Mouse (Mus musculus) neutrophil, adult 5-6 weeks (primary cell): Measurements from ENCODE around the gene Lypd3. TPM values are rescaled to one million over a fixed set of nuclear protein-coding genes. Genes with fewer than 3 reads are reported as not detected.
"Not testable (repeated sequence)": the region's sequence is repeated elsewhere in the genome, so short reads cannot be mapped to it uniquely, and the experiment has no call there.

Experiments used
- ATAC-seq: fragments of 151-379, 151-347 bp; 2 replicates; pipeline ENCODE4 v1.8.0; 2017; ENCODE audit warnings: mild to moderate bottlenecking, moderate TSS enrichment; ENCODE audit not compliant: insufficient number of reproducible peaks, poor library complexity, low FRiP score, severe bottlenecking; ENCODE audit errors: extremely low read depth
- total RNA-seq: library from RNA; stranded (forward); fragments of 200-1000 nt; gene quantifications from 2 replicates; pipeline ENCODE4 v1.2.3, GENCODE M21; 2017

The Lypd3 gene
- total RNA-seq, 1 experiment from 2014 or later = not detected

GRCm38 (mm10) chr7:24646486-24646885 is 10.1 kb downstream of the Lypd3 start:
- ATAC-seq = peak; percentile 42; the same call in 1 of the 2 replicates

DNA sequence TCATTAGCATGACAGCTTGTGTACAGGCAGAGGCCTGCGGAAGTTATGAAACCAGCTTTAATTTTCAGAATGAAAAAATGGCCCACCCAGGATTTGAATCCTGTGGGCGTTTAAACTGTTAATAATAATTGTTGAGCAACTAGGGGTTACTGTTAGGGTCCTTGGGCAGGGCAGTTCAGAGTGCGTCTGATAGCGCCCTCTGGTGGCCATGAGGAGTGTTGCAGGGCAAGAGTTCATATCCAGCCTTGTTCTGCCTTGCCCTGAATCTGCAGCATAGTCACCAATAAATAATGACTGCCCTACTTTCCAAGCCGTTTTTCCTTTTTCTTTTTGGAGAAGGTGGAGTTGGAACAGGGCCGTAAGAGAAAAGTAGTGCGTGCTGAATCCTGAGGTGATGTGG is 17.3 kb downstream of the Lypd3 start:
- ATAC-seq = peak; percentile 70; the same call in 1 of the 2 replicates

DNA sequence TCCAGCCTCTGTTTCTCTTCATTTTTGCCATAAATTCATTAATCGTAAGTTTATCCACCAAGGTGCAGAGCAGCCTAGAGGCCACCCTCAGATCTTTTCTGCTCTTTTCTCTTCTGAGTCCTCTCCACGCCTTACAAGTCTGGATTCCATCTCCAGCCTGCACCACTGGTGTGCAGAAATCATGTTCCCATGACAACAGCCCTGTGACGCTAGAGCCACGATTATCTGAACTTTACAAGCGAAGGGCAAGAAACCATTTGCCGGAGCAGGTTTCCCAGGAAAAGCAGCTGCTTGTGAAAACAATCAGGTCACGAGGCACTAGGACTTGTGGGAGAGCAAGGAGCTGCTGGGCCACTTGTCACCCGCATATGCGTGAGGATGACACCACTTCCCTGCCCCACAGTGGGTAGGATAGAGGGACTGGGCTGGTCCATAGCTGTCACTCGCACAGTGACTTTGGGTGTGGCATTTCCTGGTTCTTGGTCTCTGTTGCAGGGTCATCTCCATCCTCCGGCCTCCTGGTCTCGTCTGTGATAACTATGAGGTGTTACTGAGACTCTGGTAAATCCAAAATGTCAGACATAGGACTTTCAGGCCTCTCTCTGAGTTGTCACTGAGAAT is 23.5 kb downstream of the Lypd3 start:
- no peak for ATAC-seq

DNA sequence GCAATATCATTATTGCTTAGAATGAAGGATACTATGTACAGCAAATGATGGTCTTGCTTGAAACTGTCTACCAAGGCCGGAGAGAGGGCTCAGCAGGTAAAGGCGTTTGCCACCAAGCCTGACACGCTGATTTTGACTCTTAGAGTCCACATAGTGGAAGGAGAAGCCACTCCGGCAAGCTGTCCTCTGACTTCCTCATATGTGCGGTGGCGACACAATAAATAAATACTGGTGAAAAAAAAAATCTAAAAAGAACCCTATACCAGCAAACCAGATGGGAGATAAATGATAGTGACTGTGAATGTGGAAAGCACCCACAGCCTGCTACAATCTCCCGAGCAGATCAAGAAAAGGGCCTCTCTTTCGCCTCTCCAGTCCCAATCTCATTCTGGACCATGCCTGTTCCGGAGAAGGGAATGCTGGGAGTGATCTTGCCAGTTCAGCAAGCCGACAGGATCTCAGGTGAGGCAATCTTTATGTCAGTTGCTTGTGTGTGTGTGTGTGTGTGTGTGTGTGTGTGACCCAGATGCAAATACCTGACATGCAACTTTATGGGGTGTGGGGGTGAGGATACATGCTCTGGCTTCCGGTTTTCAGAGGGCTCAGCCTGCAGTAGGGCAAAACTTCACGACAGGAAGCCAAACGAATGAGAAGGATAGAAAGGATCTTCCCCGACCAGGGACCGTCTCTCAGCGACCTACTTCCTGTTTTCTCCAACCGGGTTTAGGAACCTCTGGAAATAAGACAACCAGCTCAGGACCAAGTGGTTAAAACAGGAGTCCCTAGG is 25.0 kb downstream of the Lypd3 start:
- ATAC-seq = peak; percentile 27; the same call in 1 of the 2 replicates

DNA sequence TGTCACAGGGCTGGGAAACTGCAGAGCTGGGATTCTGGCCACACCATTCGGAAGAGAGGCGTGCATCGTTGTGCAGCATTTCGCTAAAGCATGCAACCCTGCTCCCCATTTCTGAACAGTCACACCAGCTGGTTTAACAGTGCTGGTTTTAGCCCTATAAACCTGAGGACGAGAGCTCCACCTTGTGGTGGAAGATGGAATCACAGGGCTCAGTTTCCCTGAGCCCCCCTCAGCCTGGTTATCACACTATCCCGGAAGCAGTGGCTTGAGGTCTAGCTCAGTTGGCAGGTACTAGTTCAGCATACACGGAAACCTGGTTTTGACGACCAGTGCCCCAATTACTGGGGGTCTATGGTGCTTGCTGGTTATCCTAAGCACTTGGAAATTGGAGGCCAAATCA is 26.2 kb downstream of the Lypd3 start:
- ATAC-seq = peak; percentile 83

- ATAC-seq = no peak
These were observed 28.0 kb downstream of the Lypd3 start for GRCm38 (mm10) chr7:24664301-24664700.

DNA sequence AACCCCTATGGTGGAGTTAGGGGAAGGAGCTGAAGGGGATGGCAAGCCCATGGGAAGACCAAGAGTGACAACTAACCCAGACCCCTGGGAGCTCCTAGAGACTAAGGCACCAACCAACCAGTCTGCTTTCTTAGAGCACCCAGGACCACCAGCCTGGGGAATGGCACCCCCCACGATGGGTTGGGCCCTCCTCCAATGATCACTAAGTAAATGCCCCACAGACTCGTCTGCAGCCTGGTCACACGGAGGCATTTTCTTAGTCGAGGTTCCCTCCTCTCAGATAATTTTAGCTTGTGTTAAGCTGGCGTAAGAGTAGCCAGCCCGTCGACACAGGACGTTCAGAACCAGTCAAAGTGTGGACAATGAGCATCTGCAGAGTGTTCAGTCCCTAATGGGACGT is 28.6 kb downstream of the Lypd3 start:
- no peak for ATAC-seq

DNA sequence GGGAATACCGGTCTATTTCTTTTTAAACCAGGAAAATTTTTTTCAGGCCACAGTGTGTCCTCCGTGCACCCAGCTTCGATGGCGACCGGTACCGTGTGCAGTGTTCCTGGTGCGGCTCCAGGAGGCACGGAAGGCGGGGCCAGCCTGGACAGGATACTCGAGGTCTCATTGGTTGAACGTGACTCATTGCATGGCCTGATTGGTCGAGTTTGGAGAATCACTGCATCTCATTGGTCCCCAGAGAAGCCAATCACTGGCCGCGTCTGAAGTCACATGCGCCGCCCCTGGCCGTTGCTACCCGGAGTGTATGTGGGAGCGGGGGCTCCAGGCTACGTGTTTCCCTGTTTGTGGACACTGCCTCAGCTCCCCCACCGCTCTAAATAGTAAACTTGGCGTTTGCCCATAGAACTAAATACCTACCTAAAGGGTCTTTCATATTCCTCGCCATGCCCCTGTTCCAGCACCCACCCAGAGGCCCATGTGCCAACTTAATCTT is 35.6 kb downstream of the Lypd3 start:
- no peak for ATAC-seq

- no peak for ATAC-seq
These were observed 40.2 kb downstream of the Lypd3 start, which contains the start of gene Tex101 for GRCm38 (mm10) chr7:24676575-24676974. Gene Tex101, minus strand, starts transcription at chr7:24676675.

- not testable (repeated sequence) for ATAC-seq
These were observed 47.8 kb downstream of the Lypd3 start for GRCm38 (mm10) chr7:24684121-24684520.

DNA sequence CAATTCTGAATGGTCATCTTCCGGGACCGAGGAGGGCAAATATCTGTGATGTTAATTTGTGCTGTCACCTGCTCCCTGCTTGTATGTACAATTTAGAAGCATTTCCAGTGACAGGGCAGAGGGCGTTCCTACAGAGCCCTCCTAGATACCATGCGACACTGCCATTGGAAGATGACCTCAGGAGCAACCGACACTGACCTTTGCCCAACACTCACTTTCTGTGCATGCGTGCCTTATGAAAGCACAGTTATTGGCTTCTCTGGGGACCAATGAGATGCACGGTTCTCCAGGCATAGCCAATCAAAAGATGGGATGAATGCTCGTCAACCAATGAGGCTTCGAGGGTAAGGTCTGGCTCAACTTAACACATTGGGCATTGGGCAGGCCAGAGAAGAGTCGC is 51.2 kb downstream of the Lypd3 start:
- not testable (repeated sequence) for ATAC-seq

Other genes with a start within 250 kb of the Lypd3 start
- gene Smg9, start 236.9 kb upstream of the Lypd3 start, total RNA-seq = 30.7 and 33.6 TPM in 2 replicates
- gene Irgc1, start 184.3 kb upstream of the Lypd3 start, total RNA-seq = 3.1 and 4.4 TPM in 2 replicates
- 209 and 221 TPM in 2 replicates for gene Plaur, start 174.1 kb upstream of the Lypd3 start, total RNA-seq
- not detected in 2 replicates for gene Cadm4, start 154.5 kb upstream of the Lypd3 start, total RNA-seq
- 0.49 TPM in 1 of 2 replicates, not detected in the other for gene Zfp428, start 129.5 kb upstream of the Lypd3 start, total RNA-seq
- gene AC161166.1, start 124.1 kb upstream of the Lypd3 start, total RNA-seq = not detected in 2 replicates
- 12.4 and 14.0 TPM in 2 replicates for gene Irgq, start 105.9 kb upstream of the Lypd3 start, total RNA-seq
- not detected in 2 replicates for gene Pinlyp, start 90.4 kb upstream of the Lypd3 start, total RNA-seq
- gene Xrcc1, start 90.3 kb upstream of the Lypd3 start, total RNA-seq = 38.4 and 56.0 TPM in 2 replicates
- gene Ethe1, start 49.0 kb upstream of the Lypd3 start, total RNA-seq = 5.8 and 6.1 TPM in 2 replicates
- gene Zfp575, start 48.9 kb upstream of the Lypd3 start, total RNA-seq = not detected in 2 replicates
- gene Phldb3, start 25.8 kb upstream of the Lypd3 start, total RNA-seq = 13.7 and 13.9 TPM in 2 replicates
- gene Tex101, start 40.1 kb downstream of the Lypd3 start, total RNA-seq = not detected in 2 replicates
- gene BC049730, start 72.7 kb downstream of the Lypd3 start, total RNA-seq = not detected in 2 replicates
- not detected in 2 replicates for gene Gm4763, start 90.4 kb downstream of the Lypd3 start, total RNA-seq
- gene Cd177, start 123.8 kb downstream of the Lypd3 start, total RNA-seq = 40.7 and 50.3 TPM in 2 replicates
- gene Ceacam10, start 140.7 kb downstream of the Lypd3 start, total RNA-seq = 30.5 and 43.1 TPM in 2 replicates
- gene Gm9844, start 225.7 kb downstream of the Lypd3 start, total RNA-seq = 5.2 and 7.1 TPM in 2 replicates
- not detected in 2 replicates for gene Lypd4, start 233.4 kb downstream of the Lypd3 start, total RNA-seq
- not detected in 2 replicates for gene Dmrtc2, start 233.5 kb downstream of the Lypd3 start, total RNA-seq
- gene Rps19, start 247.8 kb downstream of the Lypd3 start, total RNA-seq = 834 and 844 TPM in 2 replicates